ENCODE assay signal across 10 mouse cellular contexts in the genomic region with DNA sequence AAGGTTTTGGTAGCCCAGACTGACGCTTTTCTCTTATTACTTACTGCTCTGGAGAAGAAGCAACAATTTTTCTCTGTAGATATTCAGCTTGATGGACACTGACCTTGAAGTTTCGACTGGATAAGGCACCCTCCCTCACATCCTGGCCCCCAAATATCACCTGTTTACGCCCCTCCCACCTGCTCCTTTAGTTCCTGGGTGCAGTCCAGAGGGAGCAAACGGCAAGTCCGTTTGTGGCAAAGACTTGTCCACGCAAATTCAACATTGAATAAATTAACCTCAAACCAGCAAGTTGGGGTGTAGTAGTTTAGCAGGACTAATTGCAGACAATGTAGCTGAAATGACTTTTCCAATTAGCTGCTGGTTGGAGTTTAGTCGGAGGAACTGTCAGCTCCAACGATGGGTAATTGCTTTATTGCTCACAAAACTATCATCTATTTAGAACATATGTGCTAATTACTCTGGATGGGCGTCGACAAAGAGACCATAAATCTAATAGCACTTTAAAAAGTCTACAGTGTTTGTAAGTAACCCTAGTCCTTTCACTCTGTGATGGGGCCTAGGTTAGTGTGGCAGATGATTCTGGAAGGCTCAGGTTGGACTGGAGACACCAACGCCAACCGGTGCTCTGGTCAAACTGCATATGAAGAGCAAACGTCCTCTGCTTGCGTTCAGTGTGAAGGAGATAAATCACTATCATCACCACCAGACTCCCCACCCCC. TPM values are rescaled to one million over a fixed set of nuclear protein-coding genes. Genes with fewer than 3 reads are reported as not detected.
DNase-seq lines count a peak whose midpoint lies in the region; ATAC-seq and TF ChIP-seq lines count a peak whose summit lies in the region.
"Had no signal": no experiment of that assay in that cellular context is flagged by ENCODE, and none has a peak within 500 bp of the region (broad histone marks: within the 10 kb centered on the region; RNA-seq: fewer than 3 reads in every experiment).

No protein-coding gene starts in this region.

- no peak overlapping the region for H3K27ac ChIP-seq in heart, embryonic 12.5 days (ENCODE audit: poor library complexity, severe bottlenecking)
- H3K27ac ChIP-seq in hindbrain, embryonic 12.5 days = peak overlapping the region; percentile 35
- H3K27ac ChIP-seq in neural tube, embryonic 12.5 days = no peak overlapping the region
- H3K27ac ChIP-seq in cerebellum, adult 2 months (ENCODE audit: insufficient read depth, low read length) = no peak overlapping the region

- no peak for ATAC-seq in heart, embryonic 12.5 days (ENCODE audit: insufficient number of reproducible peaks, low FRiP score)
- ATAC-seq in hindbrain, embryonic 12.5 days (ENCODE audit: low FRiP score) = no peak
- ATAC-seq in neural tube, embryonic 12.5 days (ENCODE audit: low FRiP score, low read depth) = 0 out of 2 replicates have a peak, but pooled peaks have one; percentile 2
- ATAC-seq in frontal cortex, adult (ENCODE audit: low TSS enrichment) = no peak

- H3K9me3 ChIP-seq in heart, embryonic 12.5 days (replicated peaks) = no peaks in the 10 kb centered on the region
- H3K9me3 ChIP-seq in hindbrain, embryonic 12.5 days (replicated peaks) = no peaks in the 10 kb centered on the region
- no peaks in the 10 kb centered on the region for H3K9me3 ChIP-seq in neural tube, embryonic 12.5 days
- H3K9me3 ChIP-seq: stomach, embryonic 15.5 days had no signal

- TF ChIP-seq CTCF in cerebellum, adult 2 months (IDR thresholded peaks at IDR 0.05; ENCODE audit: borderline replicate concordance, insufficient read depth, low read depth, low read length) = no peak

- no peak overlapping the region for H3K9ac ChIP-seq in heart, embryonic 12.5 days
- no peak overlapping the region for H3K9ac ChIP-seq in hindbrain, embryonic 12.5 days
- peak overlapping the region; percentile 61; the same call in 1 of the 2 replicates for H3K9ac ChIP-seq in neural tube, embryonic 12.5 days
- H3K9ac ChIP-seq: stomach, embryonic 15.5 days had no signal

- no peak for TF ChIP-seq POLR2A in cerebellum, adult 2 months (IDR thresholded peaks at IDR 0.05; ENCODE audit: borderline replicate concordance, insufficient read depth, low read length)

- no peak overlapping the region for H3K4me3 ChIP-seq in heart, embryonic 12.5 days
- no peak overlapping the region; the same call in 1 of the 2 replicates for H3K4me3 ChIP-seq in hindbrain, embryonic 12.5 days
- H3K4me3 ChIP-seq in neural tube, embryonic 12.5 days = no peak overlapping the region
- no peak overlapping the region for H3K4me3 ChIP-seq in cerebellum, adult 2 months (replicated peaks; ENCODE audit: insufficient read depth, low read depth, low read length)

- no peaks in the 10 kb centered on the region for H3K36me3 ChIP-seq in heart, embryonic 12.5 days
- no peaks in the 10 kb centered on the region for H3K36me3 ChIP-seq in hindbrain, embryonic 12.5 days
- no peaks in the 10 kb centered on the region for H3K36me3 ChIP-seq in neural tube, embryonic 12.5 days
- H3K36me3 ChIP-seq: stomach, embryonic 15.5 days had no signal

- H3K4me1 ChIP-seq in heart, embryonic 12.5 days (replicated peaks) = peaks cover 21% of the 10 kb centered on the region
- peaks cover 74% of the 10 kb centered on the region for H3K4me1 ChIP-seq in hindbrain, embryonic 12.5 days
- peaks cover 72% of the 10 kb centered on the region for H3K4me1 ChIP-seq in neural tube, embryonic 12.5 days
- H3K4me1 ChIP-seq in cerebellum, adult 2 months (ENCODE audit: control insufficient read depth, insufficient read depth, low read length) = no peaks in the 10 kb centered on the region

- 27% methylated on average over 14 of the region's 14 CpGs for WGBS in heart, embryonic 12.5 days
- 13% methylated on average over 14 of the region's 14 CpGs for WGBS in hindbrain, embryonic 12.5 days
- WGBS in neural tube, embryonic 12.5 days = 7% methylated on average over 14 of the region's 14 CpGs
- WGBS in cerebellum, adult 2 months = 79% methylated on average over 14 of the region's 14 CpGs

- DNase-seq in heart, adult 18-20 months = no peak
- DNase-seq in embryo, embryonic 9.5 days (ENCODE audit: extremely low spot score) = peak; percentile 23
- DNase-seq in lung, postnatal 14 days = no peak
- no peak for DNase-seq in cerebellum, adult 2 months
- DNase-seq: lung, postnatal 4 days had no signal

- H3K27me3 ChIP-seq in heart, embryonic 12.5 days (replicated peaks) = peaks cover 85% of the 10 kb centered on the region
- H3K27me3 ChIP-seq in hindbrain, embryonic 12.5 days = peaks cover 9% of the 10 kb centered on the region; the same call in 1 of the 2 replicates
- H3K27me3 ChIP-seq in neural tube, embryonic 12.5 days (replicated peaks) = peaks cover 4% of the 10 kb centered on the region; the same call in 1 of the 2 replicates
- no peaks in the 10 kb centered on the region for H3K27me3 ChIP-seq in cerebellum, adult 2 months (ENCODE audit: control insufficient read depth, insufficient read depth, low read length)

- H3K4me2 ChIP-seq in heart, embryonic 12.5 days = peak overlapping the region; percentile 81
- H3K4me2 ChIP-seq in hindbrain, embryonic 12.5 days (replicated peaks) = peak overlapping the region; percentile 86
- peak overlapping the region; percentile 87 for H3K4me2 ChIP-seq in neural tube, embryonic 12.5 days (replicated peaks)

RNA-seq across cellular contexts. Expression of gene Nr2f1, which starts 9.3 kb away (rescaled TPM):
- 5.0 and 6.7 TPM in 2 replicates for polyA plus RNA-seq in heart, embryonic 12.5 days (2016; fragmentation: Nextera tagmentation; extraction: Ambion mirVana)
- 1 to 10 TPM; 2.1 to 2.6 TPM for total RNA-seq in heart, adult 18-20 months (2021)
- polyA plus RNA-seq in hindbrain, embryonic 12.5 days (2016; fragmentation: Nextera tagmentation; extraction: Ambion mirVana) = 64.7 and 88.3 TPM in 2 replicates
- polyA plus RNA-seq in neural tube, embryonic 12.5 days (2016; fragmentation: Nextera tagmentation; extraction: Ambion mirVana) = 48.4 and 56.4 TPM in 2 replicates
- polyA plus RNA-seq in cerebellum, adult 2 months (2012; rRNA removed) = 71.3 and 84.5 TPM in 2 replicates
